Mouse (Mus musculus): ENCODE results near the gene Slc1a2. TPM values are rescaled to one million over a fixed set of nuclear protein-coding genes. Genes with fewer than 3 reads are reported as not detected.

The Slc1a2 gene
- total RNA-seq, 2 experiments from 2014 or later = not detected

- no peak for ATAC-seq (replicated peaks; ENCODE audit: poor library complexity, severe bottlenecking)
Observed at GRCm38 (mm10) chr2:102711511-102711910, 53.1 kb downstream of the Slc1a2 start.

- ATAC-seq (replicated peaks; ENCODE audit: poor library complexity, severe bottlenecking) = no peak
Observed at GRCm38 (mm10) chr2:102712049-102712448, 53.6 kb downstream of the Slc1a2 start.

DNA sequence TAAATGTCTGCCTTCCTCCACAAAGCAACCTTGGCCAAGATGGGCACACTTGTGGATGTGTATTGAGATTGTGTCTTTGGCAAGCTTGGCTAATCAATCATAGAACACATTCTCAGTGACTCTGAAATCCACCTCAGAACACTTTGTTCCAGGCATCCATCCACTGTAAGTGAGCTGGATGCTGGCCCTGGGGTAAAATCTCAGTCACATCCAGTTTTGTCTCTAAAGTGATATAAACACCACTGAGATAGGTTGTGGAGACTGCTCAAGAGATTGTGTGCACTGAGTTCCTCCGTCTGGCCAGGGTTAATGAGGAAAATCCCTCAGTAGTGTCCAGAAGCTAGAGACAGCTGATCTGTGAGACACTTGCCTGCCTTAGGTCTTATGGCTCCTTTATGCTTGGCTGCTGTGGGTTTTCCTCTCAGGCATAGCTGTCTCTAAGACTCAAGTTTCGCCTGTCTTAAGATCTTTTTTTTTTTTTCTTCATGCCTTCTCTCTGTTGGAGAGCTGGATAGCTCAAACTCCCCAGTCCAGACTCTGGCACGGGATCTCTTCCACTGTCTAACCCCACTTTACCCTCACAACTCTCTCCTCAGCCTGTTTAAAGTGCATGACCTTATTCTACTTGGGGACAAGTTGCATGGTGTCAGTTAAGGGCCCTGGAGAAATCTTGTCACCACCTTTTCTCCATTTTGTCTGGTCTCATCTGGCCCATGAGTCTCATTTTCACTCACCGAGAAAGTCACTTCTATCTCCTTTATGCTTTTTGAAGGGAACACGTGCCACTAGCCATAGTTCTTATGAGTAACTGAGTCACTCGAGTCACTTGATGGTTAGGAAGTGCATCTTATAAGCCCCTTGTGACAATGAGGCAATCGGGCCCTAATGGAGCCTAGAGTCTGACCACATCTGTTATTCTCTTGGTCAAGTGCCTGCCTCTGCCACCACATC is 54.5 kb downstream of the Slc1a2 start:
- no peak for ATAC-seq (replicated peaks; ENCODE audit: poor library complexity, severe bottlenecking)

- ATAC-seq (replicated peaks; ENCODE audit: poor library complexity, severe bottlenecking) = no peak
Observed at GRCm38 (mm10) chr2:102714320-102714719, 55.9 kb downstream of the Slc1a2 start.

DNA sequence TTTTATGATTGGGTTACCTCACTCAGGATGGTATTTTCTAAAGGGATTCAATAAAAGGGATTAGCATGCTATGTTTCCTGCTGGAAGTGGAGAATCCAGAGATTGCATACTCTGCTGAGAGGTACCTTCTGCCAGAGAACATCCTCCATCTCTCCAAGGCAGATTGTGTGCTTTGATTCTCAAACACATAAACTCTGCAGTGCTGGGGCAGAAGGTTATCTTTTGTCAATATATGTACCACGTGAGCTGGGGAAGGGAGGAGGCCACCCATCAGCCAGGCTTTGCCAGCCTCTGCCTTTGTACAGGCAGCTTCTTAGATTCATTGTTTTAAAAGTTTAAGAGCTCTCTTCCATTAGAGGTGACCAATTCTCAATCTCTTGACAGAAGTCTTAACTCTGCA is 57.3 kb downstream of the Slc1a2 start:
- no peak for ATAC-seq (replicated peaks; ENCODE audit: poor library complexity, severe bottlenecking)

GRCm38 (mm10) chr2:102721859-102722258 is 63.4 kb downstream of the Slc1a2 start:
- no peak for ATAC-seq (replicated peaks; ENCODE audit: poor library complexity, severe bottlenecking)

GRCm38 (mm10) chr2:102725054-102725453 is 66.6 kb downstream of the Slc1a2 start:
- ATAC-seq (replicated peaks; ENCODE audit: poor library complexity, severe bottlenecking) = no peak

- no peak for ATAC-seq (replicated peaks; ENCODE audit: poor library complexity, severe bottlenecking)
Observed at GRCm38 (mm10) chr2:102730386-102730785, 71.9 kb downstream of the Slc1a2 start.

GRCm38 (mm10) chr2:102730788-102731187 is 72.3 kb downstream of the Slc1a2 start:
- no peak for ATAC-seq (replicated peaks; ENCODE audit: poor library complexity, severe bottlenecking)

- no peak for ATAC-seq (replicated peaks; ENCODE audit: poor library complexity, severe bottlenecking)
Observed at GRCm38 (mm10) chr2:102733128-102733527, 74.7 kb downstream of the Slc1a2 start.

DNA sequence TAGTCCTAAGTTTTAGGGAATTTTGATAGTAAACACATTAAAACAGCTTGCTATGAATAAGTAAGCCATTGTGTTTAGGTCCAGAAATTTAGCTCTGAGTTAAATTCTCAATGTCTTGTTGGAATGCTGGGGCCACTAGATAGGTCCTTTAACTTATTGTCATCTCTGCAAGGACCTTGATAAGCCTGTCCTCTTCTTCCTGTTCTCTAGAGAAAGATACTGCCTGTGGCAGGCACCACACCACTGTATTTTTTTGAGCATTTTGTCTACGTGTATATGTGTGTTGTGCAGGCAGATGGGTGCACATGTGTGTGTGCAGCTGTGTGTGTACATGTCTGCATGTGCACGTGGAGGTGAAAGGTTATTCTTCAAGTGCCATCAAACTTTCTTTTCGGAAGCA is 75.6 kb downstream of the Slc1a2 start:
- ATAC-seq (replicated peaks; ENCODE audit: poor library complexity, severe bottlenecking) = no peak

DNA sequence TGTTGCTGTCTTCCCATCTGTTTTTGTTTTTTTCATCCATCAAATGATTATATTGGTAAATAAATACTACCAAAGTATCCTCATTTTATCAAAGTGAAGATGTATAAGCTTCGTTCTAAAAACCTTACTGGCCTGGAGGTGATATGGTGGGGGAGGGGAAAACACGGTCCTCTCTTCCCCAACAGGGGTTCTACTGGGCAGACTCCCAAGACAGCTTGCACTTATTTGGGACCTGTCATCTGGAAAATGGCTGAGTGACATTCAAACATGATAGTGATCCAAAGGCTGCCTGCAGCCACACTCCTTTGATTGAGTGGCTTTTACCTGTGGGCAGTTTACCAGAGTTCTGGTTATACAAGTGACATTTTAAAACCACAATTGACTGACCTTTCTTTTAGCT is 76.6 kb downstream of the Slc1a2 start:
- no peak for ATAC-seq (replicated peaks; ENCODE audit: poor library complexity, severe bottlenecking)

DNA sequence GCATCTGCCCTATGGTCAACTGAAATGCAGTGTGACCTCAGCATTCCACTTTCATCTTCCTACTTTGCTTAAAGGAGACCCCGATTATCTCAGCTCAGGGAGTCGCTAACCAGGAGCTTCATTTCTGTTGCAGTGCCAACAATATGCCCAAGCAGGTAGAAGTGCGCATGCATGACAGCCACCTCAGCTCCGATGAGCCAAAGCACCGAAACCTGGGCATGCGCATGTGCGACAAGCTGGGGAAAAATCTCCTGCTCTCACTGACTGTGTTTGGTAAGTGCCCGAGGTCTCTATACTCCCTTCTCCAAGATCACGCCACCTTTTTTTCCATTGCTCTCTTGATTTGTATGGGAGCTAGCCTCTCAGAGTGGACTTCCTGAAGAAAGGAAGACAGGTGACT is 77.4 kb downstream of the Slc1a2 start:
- ATAC-seq (replicated peaks; ENCODE audit: poor library complexity, severe bottlenecking) = no peak

DNA sequence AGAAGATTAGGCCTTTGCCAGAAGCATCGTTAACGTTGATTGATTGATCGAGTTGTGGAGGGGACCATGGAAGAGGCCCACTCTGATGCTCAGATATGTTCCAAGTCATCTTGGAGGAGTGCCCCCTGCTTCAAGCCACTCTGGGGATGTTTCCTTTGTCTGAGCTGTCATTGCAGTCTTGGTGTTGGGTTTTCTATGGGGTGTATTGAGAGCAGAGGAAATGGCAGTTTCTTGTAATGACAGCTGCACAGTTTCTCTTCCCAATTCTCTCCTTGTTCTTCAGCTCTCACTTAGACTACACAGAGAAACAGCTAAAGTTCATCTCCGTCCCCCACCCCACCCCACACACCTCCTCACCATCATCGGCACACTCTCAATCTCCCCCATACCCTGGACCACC is 78.0 kb downstream of the Slc1a2 start:
- peak; percentile 64 for ATAC-seq (replicated peaks; ENCODE audit: poor library complexity, severe bottlenecking)

DNA sequence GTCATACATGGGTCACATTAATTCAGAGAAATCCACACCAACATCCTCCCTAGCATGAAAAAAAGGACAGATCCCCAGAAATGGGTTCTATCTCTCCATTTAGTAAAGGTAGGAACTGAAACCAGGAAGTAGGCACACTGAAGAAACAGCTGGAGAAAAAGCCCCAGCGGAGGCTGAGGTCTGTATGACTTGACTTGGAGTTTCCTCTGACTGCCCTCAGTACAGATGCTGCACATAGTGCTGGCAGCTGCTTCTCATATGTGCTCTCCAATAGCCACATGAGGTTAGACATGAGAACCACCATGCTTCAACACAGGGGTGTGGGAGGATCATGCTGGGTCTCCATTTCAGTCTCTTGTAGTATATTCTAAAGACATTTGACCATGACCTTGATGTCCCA is 80.4 kb downstream of the Slc1a2 start:
- ATAC-seq (replicated peaks; ENCODE audit: poor library complexity, severe bottlenecking) = peak; percentile 81

GRCm38 (mm10) chr2:102742685-102743084 is 84.2 kb downstream of the Slc1a2 start:
- ATAC-seq (replicated peaks; ENCODE audit: poor library complexity, severe bottlenecking) = no peak

- peak; percentile 60 for ATAC-seq (replicated peaks; ENCODE audit: poor library complexity, severe bottlenecking)
Observed at GRCm38 (mm10) chr2:102743918-102744696, 85.6 kb downstream of the Slc1a2 start.

- peak; percentile 80 for ATAC-seq (replicated peaks; ENCODE audit: poor library complexity, severe bottlenecking)
Observed at GRCm38 (mm10) chr2:102745259-102745906, 86.9 kb downstream of the Slc1a2 start.

DNA sequence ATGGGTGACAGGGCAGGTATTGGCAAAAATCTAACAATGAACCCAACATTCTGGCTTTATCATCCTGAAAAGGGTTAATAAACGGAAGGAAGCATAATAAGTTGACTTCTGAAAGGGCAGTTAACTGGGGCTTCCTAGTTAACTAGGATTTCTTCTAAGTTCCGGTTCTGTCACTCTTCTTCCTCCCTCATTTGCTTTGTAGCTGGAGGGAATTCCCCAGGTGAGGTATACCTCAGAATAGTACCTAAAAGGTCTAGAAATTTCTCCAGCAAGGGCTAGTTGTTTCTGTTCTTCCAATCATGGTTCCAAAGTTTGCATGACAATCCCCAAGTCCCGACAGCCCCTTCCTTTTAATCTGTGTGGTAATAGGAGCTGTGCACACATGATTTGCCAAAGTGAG is 89.3 kb downstream of the Slc1a2 start:
- no peak for ATAC-seq (replicated peaks; ENCODE audit: poor library complexity, severe bottlenecking)

DNA sequence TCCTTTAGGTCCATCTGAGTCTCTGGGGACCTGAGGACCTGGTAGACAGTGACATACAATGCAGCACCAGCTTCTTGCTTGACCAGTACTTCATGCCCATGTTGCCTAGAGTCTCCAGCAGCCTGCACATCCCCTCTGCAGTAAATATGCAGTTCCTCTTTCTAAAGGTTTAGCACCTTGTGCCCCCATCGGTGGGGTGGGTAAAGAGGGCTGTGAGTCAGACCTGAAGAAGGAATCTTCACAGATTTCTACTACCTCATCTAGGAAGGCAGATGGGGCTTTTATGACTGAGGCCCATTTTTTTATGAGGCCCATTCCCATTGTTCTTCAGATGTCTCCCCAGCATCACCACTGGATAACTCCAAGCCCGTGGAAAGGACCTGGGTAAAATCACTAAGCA is 91.5 kb downstream of the Slc1a2 start:
- no peak for ATAC-seq (replicated peaks; ENCODE audit: poor library complexity, severe bottlenecking)

GRCm38 (mm10) chr2:102751846-102752245 is 93.4 kb downstream of the Slc1a2 start:
- ATAC-seq (replicated peaks; ENCODE audit: poor library complexity, severe bottlenecking) = peak; percentile 86
